Mouse (Mus musculus) right cerebral cortex, adult 18-20 months (tissue): Measurements from ENCODE around the gene Nbeal2.
"Not testable (repeated sequence)": the region's sequence is repeated elsewhere in the genome, so short reads cannot be mapped to it uniquely, and the experiment has no call there.

Experiments
- DNase-seq: peaks from one replicate; pipeline ENCODE4 v3.0.0; 2022; ENCODE audit warnings: mixed read lengths

Gene Nbeal2

GRCm38 (mm10) chr9:110653655-110654461 lies at the start of gene Nbeal2:
TSS of gene Nbeal2 (minus strand) at chr9:110654161.
- peak; percentile 84 for DNase-seq

- DNase-seq, result no peak
Observed at GRCm38 (mm10) chr9:110702848-110703247, 48.9 kb upstream of the Nbeal2 start.

- peak; percentile 49 for DNase-seq
Observed at GRCm38 (mm10) chr9:110701114-110702032, 47.4 kb upstream of the Nbeal2 start.

DNA sequence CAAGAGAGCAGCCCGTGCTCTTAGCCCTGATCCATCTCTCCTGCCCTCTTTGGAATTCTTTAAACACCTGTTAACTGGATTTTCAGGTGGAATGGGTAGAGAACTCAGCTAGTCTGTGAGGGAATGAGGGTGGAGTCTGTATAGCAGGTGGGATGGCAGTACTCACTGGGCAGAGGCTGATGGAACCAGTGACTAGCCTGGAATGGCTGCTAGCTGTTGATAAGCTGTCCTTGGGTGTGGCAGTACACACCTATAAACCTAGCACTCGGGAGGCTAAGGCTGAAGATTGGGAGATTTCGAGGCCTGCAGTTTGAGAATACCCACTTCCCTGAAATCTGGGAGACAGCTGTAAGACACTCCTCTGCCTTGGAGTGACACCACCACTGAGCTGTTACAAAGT lies 45.6 kb upstream of the Nbeal2 start:
- DNase-seq, result no peak

- DNase-seq, result no peak
Observed at GRCm38 (mm10) chr9:110697465-110697864, 43.5 kb upstream of the Nbeal2 start.

DNA sequence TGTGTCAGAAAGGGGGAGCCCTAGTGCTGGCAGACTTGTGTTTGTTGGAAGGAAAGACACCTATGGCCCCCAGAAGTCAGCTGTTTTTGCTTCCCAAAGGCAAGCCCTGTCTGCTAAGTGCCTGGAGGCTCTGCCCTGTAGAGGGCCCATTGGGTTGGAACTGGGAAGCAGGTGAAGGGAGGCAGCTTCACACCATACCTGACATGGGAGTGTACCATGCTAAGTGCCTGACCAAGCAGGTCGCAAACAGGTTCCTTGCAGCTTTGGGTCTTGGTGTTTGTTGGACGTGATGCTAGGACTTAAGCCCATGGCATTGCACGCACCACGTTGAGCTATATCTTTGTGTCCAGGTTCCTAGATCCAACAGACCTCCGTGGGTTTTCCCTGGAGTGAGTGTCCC lies 42.5 kb upstream of the Nbeal2 start:
- DNase-seq, result no peak

GRCm38 (mm10) chr9:110695165-110695755 lies 41.3 kb upstream of the Nbeal2 start:
- no peak for DNase-seq

- DNase-seq, result no peak
Observed at GRCm38 (mm10) chr9:110689261-110689779, 35.4 kb upstream of the Nbeal2 start.

DNA sequence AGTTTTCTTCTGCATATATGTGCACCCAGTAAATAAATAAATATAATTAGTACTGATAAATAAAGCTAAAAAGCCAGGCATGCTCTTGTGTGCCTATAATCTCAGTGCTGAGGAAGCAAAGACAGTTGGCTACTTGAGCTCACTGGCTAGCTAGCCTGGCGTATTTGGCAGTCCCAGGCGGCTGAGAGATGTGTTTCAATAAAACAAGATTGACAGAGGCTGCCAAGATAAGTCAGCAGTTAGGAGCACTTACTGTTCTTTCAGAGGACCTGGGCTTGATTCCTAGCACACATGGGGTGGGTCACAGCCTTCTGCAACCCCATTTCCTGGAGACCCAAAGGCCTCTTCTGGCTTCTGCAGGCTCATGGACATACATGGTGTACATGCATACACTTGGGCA lies 33.9 kb upstream of the Nbeal2 start:
- no peak for DNase-seq

DNA sequence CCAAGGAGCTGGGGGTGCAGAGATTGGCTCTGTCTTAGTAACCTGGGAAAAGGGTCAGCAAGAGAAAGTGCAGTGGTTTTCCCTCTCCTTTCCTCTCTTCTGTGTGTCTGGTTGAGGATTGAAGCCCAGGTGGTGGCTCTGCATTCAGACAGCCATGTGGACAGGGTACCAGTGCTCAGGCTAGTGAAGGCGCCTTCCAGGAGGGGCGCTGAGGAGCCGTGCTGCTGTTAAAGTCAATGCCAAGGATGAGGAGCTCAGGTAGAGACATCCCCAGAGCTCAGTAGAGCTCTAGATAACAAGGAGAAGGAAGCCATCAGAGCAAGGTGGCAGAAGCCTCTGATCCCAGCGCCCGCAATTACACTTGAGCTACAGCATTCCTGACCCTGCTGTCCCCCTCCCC lies 33.1 kb upstream of the Nbeal2 start:
- no peak for DNase-seq

GRCm38 (mm10) chr9:110686472-110686871 lies 32.5 kb upstream of the Nbeal2 start:
- DNase-seq, result no peak

- DNase-seq, result no peak
Observed at GRCm38 (mm10) chr9:110685591-110685990, 31.6 kb upstream of the Nbeal2 start.

- peak; percentile 33 for DNase-seq
Observed at GRCm38 (mm10) chr9:110685187-110685586, 31.2 kb upstream of the Nbeal2 start.

GRCm38 (mm10) chr9:110684100-110684831 lies 30.3 kb upstream of the Nbeal2 start:
- DNase-seq, result peak; percentile 76

GRCm38 (mm10) chr9:110683574-110684099 lies 29.7 kb upstream of the Nbeal2 start:
- DNase-seq, result no peak

DNA sequence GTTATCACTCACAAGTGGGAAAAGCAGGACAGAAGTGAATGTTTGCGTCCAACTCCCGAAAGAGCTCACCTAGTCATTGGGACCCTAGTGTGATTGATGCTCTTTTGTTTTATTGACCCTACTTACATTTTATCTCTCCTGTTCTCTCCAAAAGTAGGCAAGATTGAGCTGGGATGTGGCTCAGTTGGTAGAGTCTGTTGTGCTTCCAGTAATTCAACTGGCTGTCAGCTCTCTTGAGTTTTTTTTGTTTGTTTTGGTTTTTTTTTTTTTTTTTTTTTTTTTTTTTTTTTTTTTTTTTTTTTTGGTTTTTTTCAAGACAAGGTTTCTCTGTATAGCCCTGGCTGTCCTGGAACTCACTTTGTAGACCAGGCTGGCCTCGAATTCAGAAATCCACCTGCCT lies 28.7 kb upstream of the Nbeal2 start:
- DNase-seq, result not testable (repeated sequence)

DNA sequence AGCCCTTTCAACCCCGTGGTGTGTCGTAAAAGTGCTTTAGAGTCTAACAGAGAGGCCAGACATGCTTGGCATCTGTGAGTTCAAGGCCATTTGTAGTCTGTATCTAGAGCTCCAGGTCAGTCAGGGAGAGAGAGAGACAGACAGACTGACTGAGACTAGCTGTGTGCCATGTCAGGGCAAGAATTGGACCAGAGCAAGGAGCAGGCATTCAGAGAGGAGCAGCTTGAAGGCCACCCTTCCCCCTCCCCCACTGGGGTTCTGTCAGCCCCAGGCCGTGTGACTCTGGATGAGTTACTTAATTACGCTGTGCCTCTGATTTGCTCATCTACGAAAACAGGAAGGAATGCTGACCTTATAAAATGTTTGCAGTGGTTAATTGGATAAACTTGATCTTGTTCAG lies 28.3 kb upstream of the Nbeal2 start:
- DNase-seq, result no peak

DNA sequence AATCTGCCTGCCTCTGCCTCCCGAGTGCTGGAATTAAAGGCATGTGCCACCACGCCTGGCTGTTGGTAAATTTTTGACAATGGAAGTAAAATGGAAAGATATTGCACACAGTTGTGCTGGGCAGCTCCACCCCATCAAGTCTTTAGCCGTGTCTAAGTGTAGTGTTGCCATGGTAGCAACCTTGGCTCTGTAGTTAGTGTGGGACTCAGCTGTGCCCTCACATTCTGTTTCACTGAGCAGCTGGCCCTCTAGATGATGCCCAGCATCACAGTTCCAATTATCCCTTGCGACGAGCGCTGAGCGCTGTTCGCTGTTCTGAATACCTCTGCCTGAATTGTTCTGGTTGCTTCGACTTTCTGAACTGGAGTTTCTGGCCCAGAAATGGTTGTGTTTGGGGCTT lies 27.9 kb upstream of the Nbeal2 start:
- DNase-seq, result peak; percentile 63

- peak; percentile 40 for DNase-seq
Observed at GRCm38 (mm10) chr9:110680736-110681507, 27.0 kb upstream of the Nbeal2 start.

- no peak for DNase-seq
Observed at GRCm38 (mm10) chr9:110678886-110679285, 24.9 kb upstream of the Nbeal2 start.

DNA sequence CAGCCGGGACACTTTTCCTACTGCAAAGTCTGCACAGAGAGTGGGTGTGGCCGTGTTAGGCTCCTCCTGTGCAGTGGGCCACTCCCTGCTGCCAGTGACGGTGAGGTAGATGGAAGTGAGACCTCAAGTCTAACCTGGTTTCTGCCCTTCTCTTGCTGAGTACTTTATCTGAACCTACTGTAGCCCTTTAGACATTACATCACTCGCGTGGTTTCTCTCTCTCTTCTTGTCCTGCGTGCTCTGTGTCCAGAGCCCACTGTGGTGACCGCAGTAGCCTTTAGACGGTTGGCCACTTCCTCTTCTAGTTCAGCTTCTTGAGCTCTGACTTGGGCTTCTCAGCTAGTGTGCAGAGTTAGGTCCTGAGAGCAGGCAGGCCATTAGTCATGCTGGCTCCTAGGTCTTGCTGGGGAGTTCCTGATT lies 22.5 kb upstream of the Nbeal2 start:
- no peak for DNase-seq
